ENCODE assay signal across 27 mouse cellular contexts in the genomic region with DNA sequence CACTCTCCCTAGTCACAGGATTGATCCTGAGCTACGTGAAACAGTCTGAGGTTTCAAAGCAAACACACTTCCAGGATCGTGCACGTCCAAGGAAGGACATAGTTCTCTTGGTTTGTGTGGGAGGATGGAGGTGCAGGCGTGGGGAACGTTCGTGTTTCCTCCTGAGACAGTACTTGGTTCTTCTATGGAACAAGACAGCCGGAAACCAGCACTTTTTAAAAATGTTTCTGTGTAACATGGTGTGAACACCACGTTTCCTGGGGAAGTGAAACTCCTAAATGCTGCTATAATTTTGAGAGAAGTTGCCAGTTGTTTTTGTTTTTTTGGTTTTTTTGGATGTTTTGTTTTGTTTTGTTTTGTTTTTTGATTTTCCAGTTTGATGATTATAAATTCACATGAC. TPM values are rescaled to one million over a fixed set of nuclear protein-coding genes. Genes with fewer than 3 reads are reported as not detected.
A peak's percentile ranks its signal among the peaks of the same experiment; 100 is the strongest.
DNase-seq lines count a peak whose midpoint lies in the region; ATAC-seq and TF ChIP-seq lines count a peak whose summit lies in the region.
"Had no signal": no experiment of that assay in that cellular context is flagged by ENCODE, and none has a peak within 500 bp of the region (broad histone marks: within the 10 kb centered on the region; RNA-seq: fewer than 3 reads in every experiment).

No protein-coding gene starts in this region.

- H3K4me1 ChIP-seq in CH12.LX (ENCODE audit: control insufficient read depth in 1 of 2, insufficient read depth in 2 of 2): peaks cover 5 to 20% of the 10 kb centered on the region in 2 experiments; a peak in 3 of 4 replicates
- H3K4me1 ChIP-seq in midbrain, embryonic 14.5 days (ENCODE audit: control insufficient read depth, insufficient read depth, low read length): peaks cover 19% of the 10 kb centered on the region
- H3K4me1 ChIP-seq: embryonic facial prominence, embryonic 12.5 days; heart, embryonic 13.5 days; limb, embryonic 12.5 days had no signal

- WGBS in midbrain, embryonic 14.5 days: 93% methylated on average over 8 of the region's 8 CpGs

- H3K9ac ChIP-seq in CH12.LX (ENCODE audit: insufficient read depth, low read depth): no peak overlapping the region
- no peak overlapping the region for H3K9ac ChIP-seq in midbrain, embryonic 14.5 days (replicated peaks; ENCODE audit: low read length)
- H3K9ac ChIP-seq: embryonic facial prominence, embryonic 12.5 days; forebrain, embryonic 12.5 days; heart, embryonic 13.5 days; hindbrain, embryonic 13.5 days; limb, embryonic 12.5 days; midbrain, embryonic 12.5 days; neural tube, embryonic 12.5 days had no signal

- no peak overlapping the region for H3K4me3 ChIP-seq in CH12.LX (replicated peaks in 1 of 3; ENCODE audit: low read depth in 2 of 3, low read length in 2 of 3, poor library complexity in 1 of 3)
- no peak overlapping the region for H3K4me3 ChIP-seq in midbrain, embryonic 14.5 days (replicated peaks; ENCODE audit: low read depth, low read length)
- H3K4me3 ChIP-seq: embryonic facial prominence, embryonic 12.5 days; forebrain, embryonic 12.5 days; gastrocnemius, adult 2 months; heart, embryonic 13.5 days; hindbrain, embryonic 13.5 days; layer of hippocampus, adult 2 months; limb, embryonic 12.5 days; midbrain, embryonic 12.5 days; neural tube, embryonic 12.5 days had no signal

- no peak overlapping the region for H3K4me2 ChIP-seq in CH12.LX (ENCODE audit: insufficient read depth, low read depth, poor library complexity, severe bottlenecking)
- no peak overlapping the region for H3K4me2 ChIP-seq in midbrain, embryonic 14.5 days (ENCODE audit: low read length)
- H3K4me2 ChIP-seq: embryonic facial prominence, embryonic 12.5 days; forebrain, embryonic 12.5 days; heart, embryonic 13.5 days; hindbrain, embryonic 13.5 days; limb, embryonic 12.5 days; liver, embryonic 11.5 days; midbrain, embryonic 12.5 days; neural tube, embryonic 12.5 days had no signal

- no peaks in the 10 kb centered on the region for H3K36me3 ChIP-seq in CH12.LX (replicated peaks in 1 of 2; ENCODE audit: control insufficient read depth in 1 of 2, insufficient read depth in 1 of 2, low read length in 1 of 2)
- H3K36me3 ChIP-seq in midbrain, embryonic 14.5 days (ENCODE audit: control insufficient read depth, insufficient read depth, low read length): no peaks in the 10 kb centered on the region
- H3K36me3 ChIP-seq: embryonic facial prominence, embryonic 12.5 days; forebrain, embryonic 12.5 days; heart, embryonic 13.5 days; hindbrain, embryonic 13.5 days; limb, embryonic 12.5 days; midbrain, embryonic 12.5 days; neural tube, embryonic 12.5 days had no signal

- no peaks in the 10 kb centered on the region for H3K27me3 ChIP-seq in CH12.LX (replicated peaks)
- H3K27me3 ChIP-seq in midbrain, embryonic 14.5 days (ENCODE audit: control insufficient read depth, insufficient read depth, low read length): peaks cover 6% of the 10 kb centered on the region; the same call in 1 of the 2 replicates
- H3K27me3 ChIP-seq: embryonic facial prominence, embryonic 12.5 days; heart, embryonic 13.5 days; hindbrain, embryonic 13.5 days; limb, embryonic 12.5 days; neural tube, embryonic 12.5 days had no signal

- dilution Hi-C loops in CH12.LX (cut with MboI; ENCODE audit: extremely low pct_ligation_motif_present, extremely low pct_unique_long_range_greater_than_20kb, low sequenced_read_pairs): no loop called here

- ATAC-seq in common myeloid progenitor, adult 5-6 weeks (replicated peaks; ENCODE audit: low read depth, poor library complexity, severe bottlenecking): peak; percentile 56
- peak; percentile 55 for ATAC-seq in megakaryocyte progenitor cell, adult 5-6 weeks (replicated peaks; ENCODE audit: poor library complexity)
- ATAC-seq in midbrain, embryonic 14.5 days (ENCODE audit: low FRiP score, low TSS enrichment): no peak
- ATAC-seq in monocyte, adult 5-6 weeks (replicated peaks; ENCODE audit: insufficient number of reproducible peaks, low FRiP score, low TSS enrichment, poor library complexity, severe bottlenecking): no peak

- H3K79me2 ChIP-seq in CH12.LX (replicated peaks; ENCODE audit: control insufficient read depth, extremely low read depth, insufficient read depth, poor library complexity, severe bottlenecking): no peaks in the 10 kb centered on the region

- peak; percentile 85 for TF ChIP-seq EP300 in CH12.LX (IDR thresholded peaks at IDR 0.05; ENCODE audit: low read length)

- peak; percentile 38 for DNase-seq in lung, postnatal 25 days (ENCODE audit: low spot score)
- no peak for DNase-seq in lung, postnatal 14 days
- peak; percentile 48 for DNase-seq in CH12.LX (ENCODE audit: extremely low read depth)
- DNase-seq in gastrocnemius, postnatal 10 days: no peak
- DNase-seq in midbrain, embryonic 14.5 days: no peak
- DNase-seq: adrenal gland, postnatal 14 days; cerebellum, adult 9-10 months; gastrocnemius, adult 2 months; kidney, adult 11 months; kidney, postnatal 10 days; lung, adult 18-20 months; lung, postnatal 4 days; retina, postnatal 1 day; right cerebral cortex, postnatal 4 days; thymus, postnatal 14 days had no signal

- in situ Hi-C loops in CH12.LX (cut with MboI; ENCODE audit: low pct_ligation_motif_present, low pct_unique_long_range_greater_than_20kb, low sequenced_read_pairs): no loop called here

- no peak for TF ChIP-seq CTCF in CH12.LX (conservative IDR thresholded peaks at IDR 0.05 in 1 of 2, IDR thresholded peaks at IDR 0.05 in 1 of 2; ENCODE audit: low read depth in 2 of 2, low read length in 2 of 2)

- TF ChIP-seq POLR2A in CH12.LX (IDR thresholded peaks at IDR 0.05; ENCODE audit: low read depth, low read length): no peak

- peaks cover 10% of the 10 kb centered on the region for H3K9me3 ChIP-seq in CH12.LX (replicated peaks; ENCODE audit: low read length)
- H3K9me3 ChIP-seq in midbrain, embryonic 14.5 days (ENCODE audit: control insufficient read depth, low read length): no peaks in the 10 kb centered on the region
- H3K9me3 ChIP-seq: embryonic facial prominence, embryonic 12.5 days; forebrain, embryonic 12.5 days; hindbrain, embryonic 13.5 days; limb, embryonic 12.5 days; neural tube, embryonic 12.5 days had no signal

- no peak overlapping the region for H3K27ac ChIP-seq in CH12.LX (ENCODE audit: insufficient read depth, low read depth)
- no peak overlapping the region for H3K27ac ChIP-seq in midbrain, embryonic 14.5 days (replicated peaks; ENCODE audit: low read depth, low read length)
- H3K27ac ChIP-seq: embryonic facial prominence, embryonic 12.5 days; forebrain, embryonic 12.5 days; gastrocnemius, adult 2 months; heart, embryonic 13.5 days; hindbrain, embryonic 13.5 days; layer of hippocampus, adult 2 months; limb, embryonic 12.5 days; midbrain, embryonic 12.5 days; neural tube, embryonic 12.5 days had no signal

- no peak for TF ChIP-seq RAD21 in CH12.LX (IDR thresholded peaks at IDR 0.05; ENCODE audit: low read depth, low read length)

TF ChIP-seq in CH12.LX, 34 proteins besides CTCF, POLR2A, EP300 and RAD21:
- TF ChIP-seq KAT2A (IDR thresholded peaks at IDR 0.05; ENCODE audit: insufficient replicate concordance, low read length) (no peak), BHLHE40 (IDR thresholded peaks at IDR 0.05; ENCODE audit: low read depth, low read length) (peak; percentile 65), TCF12 (IDR thresholded peaks at IDR 0.05; ENCODE audit: low read depth, low read length) (no peak), ZKSCAN1 (IDR thresholded peaks at IDR 0.05; ENCODE audit: borderline replicate concordance, low read depth, low read length) (no peak), JUN (IDR thresholded peaks at IDR 0.05; ENCODE audit: insufficient read depth, low read depth, low read length) (no peak), ELF1 (IDR thresholded peaks at IDR 0.05; ENCODE audit: low read depth, low read length) (no peak), MAX (IDR thresholded peaks at IDR 0.05; ENCODE audit: low read length) (peak; percentile 48; the same call in 1 of the 2 replicates), ZC3H11A (IDR thresholded peaks at IDR 0.05; ENCODE audit: low read depth, low read length) (no peak), UBTF (IDR thresholded peaks at IDR 0.05; ENCODE audit: low read depth, low read length) (no peak), HCFC1 (IDR thresholded peaks at IDR 0.05; ENCODE audit: low read depth, low read length) (0 out of 2 replicates have a peak, but pooled peaks have one; percentile 18), SIN3A (IDR thresholded peaks at IDR 0.05; ENCODE audit: low read length) (no peak), USF2 (conservative IDR thresholded peaks at IDR 0.05; ENCODE audit: low read depth, low read length) (no peak), PAX5 (IDR thresholded peaks at IDR 0.05; ENCODE audit: low read length) (no peak), MYC (IDR thresholded peaks at IDR 0.05; ENCODE audit: low read depth, low read length) (0 out of 2 replicates have a peak, but pooled peaks have one; percentile 49), NRF1 (IDR thresholded peaks at IDR 0.05; ENCODE audit: low read depth, low read length) (no peak), TBP (conservative IDR thresholded peaks at IDR 0.05; ENCODE audit: low read depth, low read length) (0 out of 2 replicates have a peak, but pooled peaks have one; percentile 50), USF1 (IDR thresholded peaks at IDR 0.05; ENCODE audit: low read depth, low read length) (no peak), GABPA (IDR thresholded peaks at IDR 0.05; ENCODE audit: insufficient replicate concordance, low read depth, low read length) (no peak), JUND (conservative IDR thresholded peaks at IDR 0.05; ENCODE audit: low read depth, low read length) (no peak), NELFE (IDR thresholded peaks at IDR 0.05; ENCODE audit: low read depth, low read length) (no peak), IRF4 (IDR thresholded peaks at IDR 0.05; ENCODE audit: low read depth, low read length) (peak; percentile 82), RCOR1 (conservative IDR thresholded peaks at IDR 0.05; ENCODE audit: low read depth, low read length) (no peak), MXI1 (IDR thresholded peaks at IDR 0.05; ENCODE audit: low read depth, low read length) (no peak)
TF ChIP-seq in CH12.LX: peak in this region for 6.

RNA-seq across cellular contexts. Expression of a gene that starts 13.9 kb away (rescaled TPM):
- total RNA-seq in CH12.LX (2012; rRNA removed): not detected in 2 replicates
- total RNA-seq in CH12.LX (2014; rRNA removed): not detected in 2 replicates
- polyA plus RNA-seq in CH12.LX (2012; ENCODE audit: insufficient read length, low read depth): not detected in 2 replicates
- total RNA-seq in common myeloid progenitor, adult 5-6 weeks (2017): not detected in 2 replicates
- total RNA-seq in megakaryocyte progenitor cell, adult 5-6 weeks (2015): not detected in 2 replicates
- not detected in 2 replicates for total RNA-seq in megakaryocyte progenitor cell, adult 5-6 weeks (2017)
- 10 to 100 TPM in 1 of 2 experiments, 1 to 10 TPM in 1; 7.3 to 14.3 TPM for total RNA-seq in gastrocnemius, postnatal 10 days (2021)
- 9.6 and 10.1 TPM in 2 replicates for polyA plus RNA-seq in midbrain, embryonic 14.5 days (2014; fragmentation: Nextera tagmentation; extraction: Ambion mirVana)
- total RNA-seq in monocyte, adult 5-6 weeks (2017): 1.7 to 4.9 TPM (median 2.8 TPM) in 3 replicates

Comparison
In these comparisons a context has a peak if more than half of its experiments do, and no peak if none do; other contexts are left out.
1. DNase-seq: peak in lung, postnatal 25 days (single experiment) and CH12.LX (single experiment); none in lung, postnatal 14 days (single experiment), gastrocnemius, postnatal 10 days (single experiment) and midbrain, embryonic 14.5 days (single experiment).
2. ATAC-seq: peak in common myeloid progenitor, adult 5-6 weeks (single experiment) and megakaryocyte progenitor cell, adult 5-6 weeks (single experiment); none in midbrain, embryonic 14.5 days (single experiment) and monocyte, adult 5-6 weeks (single experiment).